Mouse (Mus musculus) layer of hippocampus, adult 11-12 months (tissue): ENCODE measurements at regions not wholly inside any gene's neighbourhood (a gene's known extent, or its start where the extent isn't known, plus 50 kb on each side); places are given as distances from the start of the nearest gene placed in this dataset.
"Not testable (repeated sequence)": the region's sequence is repeated elsewhere in the genome, so short reads cannot be mapped to it uniquely, and the experiment has no call there.

Experiments
- DNase-seq: peaks from one replicate; pipeline ENCODE4 v3.0.0; 2022; ENCODE audit warnings: low spot score

- no peak for DNase-seq
Observed at GRCm38 (mm10) chr4:18349157-18349556, 1256.1 kb upstream of the Gm12353 start.

DNA sequence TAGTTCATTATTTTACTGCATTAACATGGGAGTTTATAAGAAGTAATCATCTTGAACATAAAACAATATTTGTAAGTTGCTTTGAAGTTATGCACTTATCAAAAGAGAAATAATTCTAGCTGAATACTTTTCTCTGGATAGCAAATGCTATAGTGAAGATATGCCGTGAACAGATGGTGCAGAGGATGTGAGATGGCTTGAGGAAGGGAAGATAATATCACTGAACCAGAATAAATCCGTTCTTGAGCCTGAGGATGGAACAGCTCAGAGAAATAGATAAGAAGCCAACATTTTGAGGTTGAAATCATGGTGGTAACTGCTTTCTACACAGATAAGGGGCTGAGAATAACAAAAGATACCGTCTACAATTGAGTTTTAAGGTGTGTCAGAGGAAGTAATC is 1239.7 kb upstream of the Gm12353 start:
- DNase-seq, result peak; percentile 10

DNA sequence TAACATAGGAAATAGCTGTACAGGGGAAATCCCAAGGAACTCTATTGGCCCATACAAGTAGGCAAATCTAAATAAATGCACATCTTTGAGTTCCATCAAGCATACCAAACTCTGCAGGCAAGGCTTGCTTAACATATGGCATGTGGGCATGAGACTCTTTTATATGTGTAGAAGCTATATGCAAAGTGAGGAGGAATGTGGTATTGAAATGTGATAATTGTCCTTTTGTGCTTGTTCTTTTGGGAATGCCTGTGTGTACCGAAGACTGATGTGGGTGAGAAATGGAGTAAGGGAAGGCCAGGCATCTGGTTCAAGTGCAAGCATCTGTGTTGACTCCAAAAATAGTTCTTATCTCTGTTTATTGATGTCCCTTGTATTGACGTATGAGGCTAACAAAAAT is 1239.3 kb upstream of the Gm12353 start:
- DNase-seq, result peak; percentile 31

DNA sequence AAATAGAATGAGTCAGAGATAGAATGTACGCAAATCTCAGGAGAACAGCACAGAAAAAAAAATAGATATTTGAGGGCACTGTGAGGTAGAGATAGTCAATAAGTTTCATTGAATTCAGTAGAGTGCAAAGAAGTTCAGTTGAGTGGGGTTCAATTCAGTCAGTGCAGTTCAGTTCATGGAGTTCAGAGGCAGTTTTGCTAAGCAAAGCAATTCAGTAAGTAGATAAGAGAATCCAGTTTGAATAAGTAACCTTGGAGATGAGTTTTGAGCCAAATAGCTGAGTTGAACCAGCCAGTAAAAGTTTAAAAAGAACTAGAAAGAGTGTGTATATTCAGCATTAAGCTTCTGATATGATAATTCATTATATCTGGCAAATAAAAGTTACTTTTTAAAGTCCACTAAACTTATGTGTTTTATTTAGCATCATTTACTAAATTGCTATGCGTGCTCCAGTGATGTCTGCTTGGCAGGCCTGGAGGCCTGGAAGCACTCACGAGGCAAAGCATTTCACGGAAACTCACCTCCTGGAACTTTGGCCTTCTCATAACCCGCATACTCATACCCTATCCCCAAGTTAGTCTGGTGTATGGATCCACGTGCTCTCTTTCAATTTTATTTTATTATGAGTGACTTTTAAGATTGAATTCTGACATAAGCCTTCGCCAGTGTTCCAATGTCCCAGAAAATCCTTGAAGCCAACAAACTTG is 1210.3 kb upstream of the Gm12353 start:
- no peak for DNase-seq

DNA sequence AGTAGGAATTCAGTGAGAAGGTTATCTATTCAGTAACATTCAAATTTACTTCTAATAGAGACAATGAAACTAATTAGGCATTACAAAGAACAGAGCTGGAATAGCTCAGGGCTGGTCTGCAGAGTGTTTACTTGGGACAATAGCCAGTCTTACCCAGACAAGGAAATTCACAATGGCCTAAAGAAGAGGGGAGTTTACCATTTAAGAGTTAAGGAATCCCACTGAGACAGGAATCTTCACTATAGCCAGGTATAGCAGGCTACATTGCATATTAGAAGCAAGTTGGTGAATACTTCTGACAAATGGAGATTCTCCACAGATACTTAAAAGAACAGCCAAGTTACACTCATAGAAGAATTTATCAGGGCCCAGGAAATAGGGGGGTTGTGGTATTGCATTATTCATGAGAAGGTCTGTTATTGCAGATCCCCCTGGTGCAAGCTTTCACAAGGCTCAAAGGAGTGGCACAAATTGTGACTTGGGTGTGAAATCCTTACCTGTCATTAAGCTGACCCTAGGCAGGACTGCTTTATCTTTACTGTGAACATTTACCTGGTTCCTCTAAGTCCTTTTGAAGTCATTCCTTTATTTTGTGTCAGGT is 1209.6 kb upstream of the Gm12353 start:
- DNase-seq, result not testable (repeated sequence)

- DNase-seq, result no peak
Observed at GRCm38 (mm10) chr4:18410338-18410737, 1194.9 kb upstream of the Gm12353 start.

GRCm38 (mm10) chr4:18441385-18441784 is 1163.9 kb upstream of the Gm12353 start:
- no peak for DNase-seq

DNA sequence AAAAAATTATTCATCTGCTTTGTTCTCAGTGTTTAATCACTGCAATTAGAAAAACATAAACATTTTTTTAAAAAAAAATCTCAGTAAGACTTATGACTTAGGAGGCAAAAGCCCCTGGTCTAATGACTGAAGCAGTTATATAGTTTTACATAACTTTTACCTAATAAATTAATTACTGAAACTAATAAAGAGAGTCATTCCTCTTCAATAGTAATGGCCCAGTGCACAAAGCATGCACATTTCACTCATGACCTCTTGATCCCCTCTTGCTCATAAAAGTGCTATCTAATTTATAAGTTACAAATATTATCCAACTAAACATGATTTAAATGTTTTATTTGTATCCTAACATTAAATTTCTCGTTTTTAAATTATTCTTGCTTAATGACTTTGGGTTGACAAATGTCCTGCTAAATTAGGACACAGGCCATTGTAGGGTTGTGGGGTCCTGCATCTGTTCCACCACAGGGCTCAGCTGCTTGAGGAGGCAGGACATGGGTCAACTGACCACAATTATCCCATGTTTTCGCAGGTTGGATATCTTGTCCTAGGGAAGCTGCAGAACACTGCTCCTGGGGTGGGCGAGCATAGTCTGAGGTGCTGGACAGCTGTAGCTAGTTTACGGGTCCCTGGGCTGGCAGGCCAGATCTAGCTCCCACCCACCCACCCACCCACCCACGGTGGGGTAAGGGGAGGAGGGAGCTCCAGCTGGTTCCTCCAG is 1160.8 kb upstream of the Gm12353 start:
- no peak for DNase-seq

DNA sequence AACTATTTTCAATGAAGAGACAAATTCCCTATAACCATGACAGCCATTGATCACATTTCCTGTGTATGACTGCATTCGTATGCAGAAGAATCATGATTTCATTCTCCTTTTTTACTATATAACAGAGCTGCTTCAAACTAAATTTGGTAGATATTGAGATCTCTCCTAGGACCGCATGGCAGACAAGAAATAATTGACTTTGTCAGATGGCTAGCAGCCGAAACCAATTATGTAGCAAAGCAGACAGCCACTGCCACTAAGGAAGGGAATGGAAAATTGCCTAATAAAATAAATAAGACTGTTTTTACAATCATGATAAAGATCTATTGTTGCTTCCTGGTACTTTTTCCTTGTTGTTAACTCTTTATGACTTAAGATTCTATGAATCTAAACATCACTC is 1143.6 kb upstream of the Gm12353 start:
- DNase-seq, result no peak

DNA sequence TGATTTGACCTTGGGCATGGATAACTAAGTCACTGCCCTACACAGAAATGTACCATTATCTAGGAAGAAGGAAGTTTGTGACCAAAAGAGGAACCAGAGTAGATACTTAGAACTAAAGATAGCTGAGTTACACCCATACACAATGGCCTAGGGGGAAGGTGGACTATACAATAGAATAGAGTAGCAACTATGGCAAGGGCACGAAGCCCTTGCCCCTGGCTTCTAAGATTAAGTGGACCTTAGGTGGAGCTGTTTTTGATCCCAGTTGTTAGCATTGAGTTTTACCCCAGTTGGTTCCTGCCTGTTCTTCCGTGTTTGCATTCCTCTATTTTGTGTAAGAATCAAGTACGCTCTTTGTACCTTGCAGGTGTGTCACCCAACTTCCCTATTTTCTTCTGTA is 1137.0 kb upstream of the Gm12353 start:
- not testable (repeated sequence) for DNase-seq

- no peak for DNase-seq
Observed at GRCm38 (mm10) chr4:18469534-18469933, 1135.7 kb upstream of the Gm12353 start.
